Mouse (Mus musculus): Measurements from ENCODE around the gene Xylt2. TPM values are rescaled to one million over a fixed set of nuclear protein-coding genes. Genes with fewer than 3 reads are reported as not detected.
"Not testable (repeated sequence)": the region's sequence is repeated elsewhere in the genome, so short reads cannot be mapped to it uniquely, and the experiment has no call there.

The Xylt2 gene
- 1.1 and 2.5 TPM in 2 replicates for total RNA-seq (2015; ENCODE audit: low replicate concordance)
- 0.51 and 2.9 TPM in 2 replicates for total RNA-seq (2017; ENCODE audit: low replicate concordance)

GRCm38 (mm10) chr11:94676754-94677606 lies at the start of gene Xylt2:
Xylt2 (minus strand) TSS chr11:94677515.
- peak; percentile 95 for ATAC-seq (replicated peaks; ENCODE audit: low FRiP score, poor library complexity, severe bottlenecking)

DNA sequence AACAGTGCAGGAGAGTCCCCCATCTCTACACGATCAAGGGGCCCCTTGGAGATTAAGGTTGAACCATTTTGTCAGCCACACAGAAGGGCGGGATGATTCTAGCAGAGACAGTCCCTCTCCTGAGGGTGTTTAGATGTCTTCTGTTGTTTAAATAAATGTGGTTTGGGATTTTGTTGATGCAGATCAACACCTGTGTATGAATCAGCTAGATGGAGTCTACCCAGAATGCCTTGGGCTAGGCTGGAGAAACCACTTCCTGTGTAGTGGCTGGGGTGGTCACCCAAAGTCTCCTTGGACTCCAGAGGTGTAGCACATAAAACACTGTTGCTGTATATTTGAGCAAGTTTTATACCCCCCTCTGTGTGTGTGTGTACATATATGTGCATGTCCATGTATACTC lies 41.9 kb upstream of the Xylt2 start:
- no peak for ATAC-seq (replicated peaks; ENCODE audit: low FRiP score, poor library complexity, severe bottlenecking)

- ATAC-seq (replicated peaks; ENCODE audit: low FRiP score, poor library complexity, severe bottlenecking), result no peak
Observed at GRCm38 (mm10) chr11:94718113-94718909, 41.0 kb upstream of the Xylt2 start.

GRCm38 (mm10) chr11:94717239-94717638 lies 39.9 kb upstream of the Xylt2 start:
- ATAC-seq (replicated peaks; ENCODE audit: low FRiP score, poor library complexity, severe bottlenecking), result no peak

GRCm38 (mm10) chr11:94716754-94717153 lies 39.4 kb upstream of the Xylt2 start:
- no peak for ATAC-seq (replicated peaks; ENCODE audit: low FRiP score, poor library complexity, severe bottlenecking)

GRCm38 (mm10) chr11:94715622-94716021 lies 38.3 kb upstream of the Xylt2 start:
- no peak for ATAC-seq (replicated peaks; ENCODE audit: low FRiP score, poor library complexity, severe bottlenecking)

- ATAC-seq (replicated peaks; ENCODE audit: low FRiP score, poor library complexity, severe bottlenecking), result no peak
Observed at GRCm38 (mm10) chr11:94713246-94713860, 36.0 kb upstream of the Xylt2 start.

DNA sequence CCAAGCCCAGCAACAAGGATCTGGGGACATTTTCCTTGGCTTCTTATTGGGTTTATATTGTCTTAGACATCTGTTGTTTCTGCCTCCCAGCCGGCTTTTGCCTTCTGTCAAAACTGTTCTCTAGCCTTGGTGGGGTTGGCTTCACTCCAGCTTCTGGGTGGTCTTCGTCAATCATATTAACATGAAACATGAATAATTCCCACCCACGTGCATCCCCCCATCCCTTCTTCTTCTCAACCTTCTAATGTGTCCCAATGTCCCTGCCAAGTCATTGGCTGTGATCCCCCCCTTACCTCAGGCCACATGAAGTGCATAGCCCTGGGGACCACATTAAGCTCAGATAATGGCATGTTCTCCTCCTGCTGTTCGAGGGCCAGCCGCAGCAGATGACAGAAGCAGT lies 27.2 kb upstream of the Xylt2 start, which contains the start of gene Gm11541:
TSS of gene Gm11541 (minus strand) at position 28 of the 400 bp plus-strand sequence.
- no peak for ATAC-seq (replicated peaks; ENCODE audit: low FRiP score, poor library complexity, severe bottlenecking)

DNA sequence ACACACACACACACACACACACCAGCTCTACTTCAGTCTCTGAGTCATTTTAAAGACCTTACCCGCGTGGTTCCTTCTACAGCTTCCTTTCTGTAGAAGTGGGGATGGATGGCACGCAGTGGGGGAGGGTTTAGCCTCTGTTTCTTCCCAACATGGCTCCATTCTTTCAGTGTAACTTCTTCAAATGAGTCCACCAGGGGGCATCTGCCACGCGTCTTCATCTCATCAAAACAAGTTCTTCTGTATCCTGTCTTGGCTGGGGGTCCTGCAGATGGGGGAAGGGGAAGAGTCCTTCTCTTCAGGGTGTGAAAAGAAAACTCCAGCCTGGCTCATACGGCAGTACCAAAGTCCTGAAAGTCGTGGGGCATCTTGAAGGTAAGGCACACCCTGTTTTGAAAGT lies 26.7 kb upstream of the Xylt2 start:
- no peak for ATAC-seq (replicated peaks; ENCODE audit: low FRiP score, poor library complexity, severe bottlenecking)

DNA sequence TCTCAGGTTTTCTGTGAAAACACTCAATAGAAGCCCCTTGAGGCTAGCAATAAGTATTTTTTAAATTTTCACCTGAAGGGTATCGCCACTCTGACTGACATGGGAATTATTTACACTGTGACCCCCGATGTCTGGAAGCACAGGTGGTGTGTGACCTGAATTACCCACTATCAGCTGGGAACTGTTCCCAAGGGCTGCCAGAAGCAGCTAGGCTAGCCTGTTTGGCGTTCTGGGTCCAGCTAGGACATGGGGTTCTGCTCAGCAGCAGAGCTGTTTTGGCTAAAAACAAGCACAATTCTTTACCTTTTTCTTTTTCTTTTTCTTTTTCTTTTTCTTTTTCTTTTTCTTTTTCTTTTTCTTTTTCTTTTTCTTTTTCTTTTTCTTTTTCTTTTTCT lies 24.9 kb upstream of the Xylt2 start:
- no peak for ATAC-seq (replicated peaks; ENCODE audit: low FRiP score, poor library complexity, severe bottlenecking)

DNA sequence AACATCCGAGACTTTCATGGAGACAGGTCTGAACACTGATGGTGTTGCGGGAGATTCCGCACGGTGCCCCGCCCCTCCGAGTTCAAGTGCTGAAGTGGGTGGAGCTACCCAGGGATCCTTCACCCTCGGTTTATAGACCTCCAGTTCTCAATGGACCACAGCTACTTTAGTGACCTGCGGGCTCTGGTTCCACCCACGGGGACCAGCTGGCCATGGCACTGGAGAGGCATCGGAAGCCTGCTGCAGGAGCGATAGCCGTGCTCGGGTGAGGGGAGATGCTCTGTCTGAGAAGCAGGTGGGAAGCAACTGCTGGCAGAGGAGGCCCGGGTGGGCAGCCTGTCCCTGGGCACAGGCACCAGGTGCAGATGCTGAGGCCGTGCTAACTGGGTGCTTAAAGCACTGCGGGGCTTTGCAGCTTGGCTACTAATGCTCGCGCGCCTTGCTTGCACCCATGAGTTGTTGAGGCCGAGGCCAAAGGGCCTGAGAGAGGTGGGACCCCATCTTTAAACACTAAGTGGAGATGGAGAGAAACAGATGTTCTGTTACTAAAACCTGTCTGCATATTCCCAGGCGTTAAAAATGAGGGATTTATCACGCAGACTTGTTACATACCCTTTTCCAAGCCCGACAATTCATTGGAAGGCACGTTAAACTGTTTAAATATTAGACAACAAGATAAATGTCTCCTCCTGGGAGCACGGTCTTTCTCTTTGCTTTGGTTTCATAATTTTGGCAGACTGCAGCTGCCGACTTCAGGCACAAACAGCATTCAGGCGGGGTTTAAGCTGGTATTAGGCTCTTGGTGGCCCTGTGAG lies 24.3 kb upstream of the Xylt2 start:
- ATAC-seq (replicated peaks; ENCODE audit: low FRiP score, poor library complexity, severe bottlenecking), result no peak

- ATAC-seq (replicated peaks; ENCODE audit: low FRiP score, poor library complexity, severe bottlenecking), result no peak
Observed at GRCm38 (mm10) chr11:94699399-94699798, 22.1 kb upstream of the Xylt2 start.

GRCm38 (mm10) chr11:94697703-94698464 lies 20.6 kb upstream of the Xylt2 start:
- no peak for ATAC-seq (replicated peaks; ENCODE audit: low FRiP score, poor library complexity, severe bottlenecking)

DNA sequence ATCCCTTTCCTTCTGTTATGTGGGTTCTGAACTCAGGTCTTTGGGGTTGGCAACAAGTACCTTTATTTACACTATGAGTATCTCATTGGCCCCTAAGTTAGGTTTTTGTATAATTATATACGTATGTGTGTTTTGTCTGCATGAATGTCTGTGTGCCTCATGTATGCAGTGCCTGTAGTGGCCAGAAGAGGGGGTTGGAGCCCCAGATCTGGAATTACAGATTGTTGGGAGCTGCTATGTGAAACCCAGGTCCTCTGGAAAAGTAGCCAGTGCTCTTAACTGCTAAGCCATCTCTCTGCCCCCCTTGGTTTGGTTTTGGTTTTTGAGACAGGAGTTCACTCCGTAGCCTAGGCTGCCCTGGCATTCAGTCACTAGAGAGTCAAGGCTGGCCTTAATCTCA lies 19.8 kb upstream of the Xylt2 start:
- no peak for ATAC-seq (replicated peaks; ENCODE audit: low FRiP score, poor library complexity, severe bottlenecking)

DNA sequence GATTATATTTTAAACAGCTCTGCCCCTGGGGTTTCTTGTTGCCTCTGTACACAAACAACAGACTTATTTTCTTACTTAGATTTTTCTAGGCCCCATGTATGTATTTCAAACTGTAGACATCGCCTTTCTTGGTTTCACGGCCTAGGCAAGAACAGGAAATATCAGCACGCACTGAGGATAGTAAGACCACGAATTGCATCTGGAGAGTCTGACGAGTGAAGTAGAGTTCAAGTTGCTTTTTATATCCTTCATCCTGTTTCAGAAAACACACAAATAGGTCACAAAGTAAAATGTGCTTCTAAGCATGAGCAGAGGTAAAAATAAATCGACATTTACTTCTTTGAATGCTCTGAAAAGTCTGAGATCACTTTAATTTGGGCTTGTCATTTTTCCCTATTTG lies 18.2 kb upstream of the Xylt2 start:
- no peak for ATAC-seq (replicated peaks; ENCODE audit: low FRiP score, poor library complexity, severe bottlenecking)

DNA sequence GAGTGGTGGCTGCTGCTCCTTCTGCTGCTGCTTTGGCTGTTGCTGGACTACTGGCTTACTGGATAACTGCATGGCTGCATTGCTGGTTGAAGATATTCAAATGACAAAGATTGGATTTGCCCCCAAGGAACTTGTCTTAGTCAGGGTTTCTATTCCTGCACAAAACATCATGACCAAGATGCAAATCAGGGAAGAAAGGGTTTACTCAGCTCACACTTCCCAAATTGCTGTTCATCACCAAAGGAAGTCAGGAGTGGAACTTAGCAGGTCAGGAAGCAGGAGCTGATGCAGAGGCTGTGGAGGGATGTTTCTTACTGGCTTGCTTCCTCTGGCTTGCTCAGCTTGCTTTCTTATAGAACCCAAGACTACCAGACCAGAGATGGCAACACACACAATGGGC lies 15.2 kb upstream of the Xylt2 start:
- ATAC-seq (replicated peaks; ENCODE audit: low FRiP score, poor library complexity, severe bottlenecking), result not testable (repeated sequence)

GRCm38 (mm10) chr11:94687178-94687577 lies 9.9 kb upstream of the Xylt2 start:
- ATAC-seq (replicated peaks; ENCODE audit: low FRiP score, poor library complexity, severe bottlenecking), result no peak

DNA sequence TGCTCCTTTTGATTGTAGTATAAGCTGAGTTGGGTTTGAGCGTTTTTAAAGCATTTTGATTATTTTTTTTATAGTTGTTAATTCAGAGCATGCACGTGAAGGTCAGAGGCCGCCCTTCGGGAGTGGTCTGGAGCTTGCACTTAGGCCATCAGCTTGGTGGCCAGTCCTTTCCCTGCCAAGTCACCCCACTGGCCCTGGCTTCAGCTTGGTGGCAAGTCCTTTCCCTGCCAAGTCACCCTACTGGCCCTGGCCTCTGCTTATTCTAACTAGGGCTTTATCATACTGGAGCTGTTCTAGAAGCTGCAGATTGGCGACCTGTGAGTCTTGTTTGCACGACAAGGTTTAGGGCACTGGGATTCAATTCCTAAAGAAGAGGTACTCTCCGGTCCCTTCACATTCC lies 5.1 kb upstream of the Xylt2 start:
- no peak for ATAC-seq (replicated peaks; ENCODE audit: low FRiP score, poor library complexity, severe bottlenecking)

- ATAC-seq (replicated peaks; ENCODE audit: low FRiP score, poor library complexity, severe bottlenecking), result no peak
Observed at GRCm38 (mm10) chr11:94681640-94682039, 4.3 kb upstream of the Xylt2 start.

All from erythroid progenitor cell, adult 5-6 weeks (primary cell).